Comparison of ENCODE assay signal across 19 mouse cellular contexts in genomic region chr12:106468173-106468860, GRCm38 (mm10).
DNase-seq lines count a peak whose midpoint lies in the region; ATAC-seq and TF ChIP-seq lines count a peak whose summit lies in the region.
"Had no signal": no experiment of that assay in that cellular context is flagged by ENCODE, and none has a peak within 500 bp of the region (broad histone marks: within the 10 kb centered on the region; RNA-seq: fewer than 3 reads in every experiment).

No protein-coding gene starts in this region.

- H3K27ac ChIP-seq in hindbrain, embryonic 10.5 days = peak overlapping the region; percentile 71
- no peak overlapping the region for H3K27ac ChIP-seq in midbrain, embryonic 13.5 days
- H3K27ac ChIP-seq: kidney, postnatal 0 days; layer of hippocampus, adult 2 months; limb, embryonic 13.5 days; stomach, embryonic 15.5 days had no signal

- no peak for TF ChIP-seq CTCF in brain, embryonic 14.5 days (IDR thresholded peaks at IDR 0.05; ENCODE audit: borderline replicate concordance, extremely low read depth, insufficient read depth, insufficient read length)

- H3K9ac ChIP-seq in midbrain, embryonic 13.5 days (replicated peaks) = no peak overlapping the region
- H3K9ac ChIP-seq: limb, embryonic 13.5 days; stomach, embryonic 15.5 days had no signal

- peaks cover 38% of the 10 kb centered on the region for H3K4me1 ChIP-seq in hindbrain, embryonic 10.5 days (replicated peaks)
- H3K4me1 ChIP-seq in midbrain, embryonic 13.5 days (replicated peaks) = peaks cover 19% of the 10 kb centered on the region
- H3K4me1 ChIP-seq: limb, embryonic 13.5 days; stomach, embryonic 15.5 days had no signal

- TF ChIP-seq POLR2A in brain, embryonic 14.5 days (IDR thresholded peaks at IDR 0.05; ENCODE audit: borderline replicate concordance, extremely low read depth, insufficient read depth, insufficient read length, poor library complexity, severe bottlenecking) = no peak

- H3K4me2 ChIP-seq in midbrain, embryonic 13.5 days (replicated peaks) = 0 out of 2 replicates have a peak overlapping the region, but pooled peaks have one; percentile 22
- H3K4me2 ChIP-seq: heart, embryonic 11.5 days; limb, embryonic 13.5 days; stomach, embryonic 15.5 days had no signal

- H3K4me3 ChIP-seq in hindbrain, embryonic 10.5 days = 0 out of 2 replicates have a peak overlapping the region, but pooled peaks have one; percentile 13
- no peak overlapping the region for H3K4me3 ChIP-seq in midbrain, embryonic 13.5 days (replicated peaks)
- H3K4me3 ChIP-seq: layer of hippocampus, adult 2 months; limb, embryonic 13.5 days; stomach, embryonic 15.5 days had no signal

- no peaks in the 10 kb centered on the region for H3K9me3 ChIP-seq in hindbrain, embryonic 10.5 days
- H3K9me3 ChIP-seq in midbrain, embryonic 13.5 days = no peaks in the 10 kb centered on the region
- H3K9me3 ChIP-seq: limb, embryonic 13.5 days; stomach, embryonic 15.5 days had no signal

- 0 out of 2 replicates have a peak, but pooled peaks have one; percentile 65 for ATAC-seq in midbrain, embryonic 13.5 days
- ATAC-seq: intestine, postnatal 0 days; Patski had no signal

- peaks cover 12% of the 10 kb centered on the region; the same call in 1 of the 2 replicates for H3K27me3 ChIP-seq in hindbrain, embryonic 10.5 days (ENCODE audit: insufficient read depth, poor library complexity, severe bottlenecking)
- H3K27me3 ChIP-seq in midbrain, embryonic 13.5 days = peaks cover 15% of the 10 kb centered on the region; the same call in 1 of the 2 replicates
- H3K27me3 ChIP-seq: CH12.LX; stomach, embryonic 15.5 days had no signal

- 44% methylated on average over 18 of the region's 18 CpGs for WGBS in hindbrain, embryonic 10.5 days
- WGBS in midbrain, embryonic 13.5 days = 16% methylated on average over 18 of the region's 18 CpGs

- H3K36me3 ChIP-seq in hindbrain, embryonic 10.5 days = no peaks in the 10 kb centered on the region
- H3K36me3 ChIP-seq in midbrain, embryonic 13.5 days = no peaks in the 10 kb centered on the region
- H3K36me3 ChIP-seq: limb, embryonic 13.5 days; stomach, embryonic 15.5 days had no signal

- DNase-seq in embryo, embryonic 10 days (ENCODE audit: low spot score) = peak; percentile 38
- DNase-seq in embryo, embryonic 11 days = no peak
- DNase-seq in brain, embryonic 14.5 days (ENCODE audit: low read depth) = peak; percentile 70
- DNase-seq in hindbrain, embryonic 10.5 days (ENCODE audit: low spot score) = peak; percentile 33
- no peak for DNase-seq in spleen, postnatal 36 days (ENCODE audit: low spot score in 2 of 2)
- DNase-seq in MN1 (ENCODE audit: low spot score) = no peak
- DNase-seq in heart, adult 18-20 months = no peak
- DNase-seq: gastrocnemius, postnatal 25 days; lung, adult 18-20 months; lung, postnatal 4 days had no signal

Comparison
In these comparisons a context has a peak if more than half of its experiments do, and no peak if none do; other contexts are left out.
1. DNase-seq: peak in embryo, embryonic 10 days (single experiment), brain, embryonic 14.5 days (single experiment) and hindbrain, embryonic 10.5 days (single experiment); none in embryo, embryonic 11 days (single experiment), spleen, postnatal 36 days (0 of 2), MN1 (single experiment) and heart, adult 18-20 months (0 of 2).